Mouse (Mus musculus) brain, embryonic 14.5 days (tissue): ENCODE results near the gene Thsd4.

Experiments used
- CTCF ChIP-seq: fragments of 200-500 bp; IDR thresholded peaks from 2 replicates; pipeline ENCODE4 v1.5.1; 2012; ENCODE audit warnings: inconsistent platforms, mild to moderate bottlenecking, moderate library complexity, borderline replicate concordance; ENCODE audit not compliant: insufficient read depth, insufficient read length; ENCODE audit errors: extremely low read depth
- POLR2A ChIP-seq: fragments of 200-500 bp; IDR thresholded peaks from 2 replicates; pipeline ENCODE4 v1.6.1; 2012; ENCODE audit warnings: mild to moderate bottlenecking, inconsistent platforms, borderline replicate concordance; ENCODE audit not compliant: poor library complexity, insufficient read depth, insufficient read length, severe bottlenecking; ENCODE audit errors: extremely low read depth

DNA sequence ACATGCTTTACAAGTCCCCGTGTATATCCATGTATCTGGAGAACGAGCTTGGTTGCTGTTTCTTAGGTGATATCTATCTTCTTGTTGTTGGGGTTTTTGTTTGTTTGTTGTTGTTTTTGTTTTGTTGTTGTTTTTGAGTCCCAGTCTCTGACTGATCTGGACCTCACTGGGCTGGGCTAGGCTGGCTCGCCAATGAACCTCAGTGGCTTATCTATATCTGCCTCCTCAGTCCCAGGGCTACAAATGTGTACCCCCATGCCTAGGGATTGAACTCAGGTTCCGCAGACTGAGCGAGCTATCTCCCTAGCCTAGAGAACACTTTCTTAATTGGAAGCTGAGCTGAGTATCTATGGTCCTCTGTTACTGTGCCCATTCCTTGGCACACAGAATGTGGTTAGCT lies 241.1 kb downstream of the Thsd4 start:
- TF ChIP-seq CTCF (no peak), POLR2A (no peak)
